Mouse (Mus musculus): ENCODE measurements at regions not wholly inside any gene's neighbourhood (a gene's known extent, or its start where the extent isn't known, plus 50 kb on each side); places are given as distances from the start of the nearest gene placed in this dataset.

- TF ChIP-seq MYOD1 (IDR thresholded peaks at IDR 0.05; ENCODE audit: control insufficient read depth, insufficient read length, low read depth) (no peak), CTCF (IDR thresholded peaks at IDR 0.05; ENCODE audit: control insufficient read depth, insufficient read depth, insufficient read length) (no peak)
Observed at GRCm38 (mm10) chr8:34355059-34355458, 243.5 kb upstream of the Gm10131 start.

All from C2C12 (cell line).